Mouse (Mus musculus): ENCODE data around the gene Spopl.

DNA sequence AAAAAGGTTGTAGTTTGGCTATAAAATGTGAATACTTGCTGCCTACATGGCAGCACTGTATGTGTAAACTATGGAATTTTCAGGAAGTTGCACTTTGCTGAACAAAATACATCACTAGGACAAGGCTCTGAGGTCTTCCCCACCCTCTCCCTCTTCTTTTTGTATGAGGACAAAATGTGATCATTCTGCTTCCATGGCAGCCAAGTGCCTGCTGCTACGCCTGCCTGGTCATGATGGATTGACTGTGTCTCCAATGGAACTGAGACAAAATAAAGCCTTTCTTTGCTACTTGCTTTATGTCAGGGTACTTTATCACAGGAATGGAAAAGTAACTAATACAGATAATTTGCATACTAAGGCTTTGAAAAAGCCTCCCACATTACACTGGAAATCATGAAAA is 20.7 kb downstream of the Spopl start:
- TF ChIP-seq CTCF (IDR thresholded peaks at IDR 0.05; ENCODE audit: borderline replicate concordance, insufficient read depth, low read length), result no peak
- TF ChIP-seq POLR2A (IDR thresholded peaks at IDR 0.05; ENCODE audit: low read depth, low read length), result no peak
